Mouse (Mus musculus): ENCODE data around the gene Gm4305. TPM values are rescaled to one million over a fixed set of nuclear protein-coding genes. Genes with fewer than 3 reads are reported as not detected.

The Gm4305 gene
- polyA plus RNA-seq (2012; rRNA removed), result not detected in 2 replicates

DNA sequence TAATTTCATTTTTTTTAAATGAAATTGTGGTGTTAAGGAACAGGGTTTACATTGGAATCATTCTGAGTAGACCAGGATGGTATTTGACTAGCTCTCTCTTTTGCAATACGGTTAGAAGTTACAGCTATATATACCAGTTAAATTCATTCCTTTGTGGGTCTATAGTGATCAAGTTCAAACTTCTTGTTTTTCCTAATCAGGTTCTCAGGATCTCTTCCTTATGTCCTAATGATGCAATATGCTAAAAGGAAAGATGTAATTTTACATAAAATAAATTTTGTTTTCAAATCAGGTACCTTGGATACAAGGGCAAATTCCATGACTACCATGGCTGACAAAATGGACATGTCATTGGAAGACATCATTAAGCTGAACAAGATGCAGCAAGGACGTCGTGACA lies at the start of gene Gm4305:
Gene Gm4305, plus strand, starts transcription at position 301 of the 400 bp plus-strand sequence.

DNA sequence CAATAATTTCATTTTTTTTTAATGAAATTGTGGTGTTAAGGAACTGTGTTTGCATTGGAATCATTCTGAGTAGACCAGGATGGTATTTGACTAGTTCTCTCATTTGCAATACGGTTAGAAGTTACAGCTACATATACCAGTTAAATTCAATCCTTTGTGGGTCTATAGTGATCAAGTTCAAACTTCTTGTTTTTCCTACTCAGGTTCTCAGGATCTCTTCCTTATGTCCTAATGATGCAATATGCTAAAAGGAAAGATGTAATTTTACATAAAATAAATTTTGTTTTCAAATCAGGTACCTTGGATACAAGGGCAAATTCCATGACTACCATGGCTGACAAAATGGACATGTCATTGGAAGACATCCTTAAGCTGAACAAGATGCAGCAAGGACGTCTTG lies 15.5 kb upstream of the Gm4305 start, which contains the start of gene Gm4301:
Gene Gm4301, plus strand, starts transcription at position 301 of the 400 bp plus-strand sequence.

DNA sequence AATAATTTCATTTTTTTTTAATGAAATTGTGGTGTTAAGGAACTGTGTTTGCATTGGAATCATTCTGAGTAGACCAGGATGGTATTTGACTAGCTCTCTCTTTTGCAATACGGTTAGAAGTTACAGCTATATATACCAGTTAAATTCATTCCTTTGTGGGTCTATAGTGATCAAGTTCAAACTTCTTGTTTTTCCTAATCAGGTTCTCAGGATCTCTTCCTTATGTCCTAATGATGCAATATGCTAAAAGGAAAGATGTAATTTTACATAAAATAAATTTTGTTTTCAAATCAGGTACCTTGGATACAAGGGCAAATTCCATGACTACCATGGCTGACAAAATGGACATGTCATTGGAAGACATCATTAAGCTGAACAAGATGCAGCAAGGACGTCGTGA lies 10.4 kb upstream of the Gm4305 start, which contains the start of gene Gm4302:
Gene Gm4302, plus strand, starts transcription at position 301 of the 400 bp plus-strand sequence.

DNA sequence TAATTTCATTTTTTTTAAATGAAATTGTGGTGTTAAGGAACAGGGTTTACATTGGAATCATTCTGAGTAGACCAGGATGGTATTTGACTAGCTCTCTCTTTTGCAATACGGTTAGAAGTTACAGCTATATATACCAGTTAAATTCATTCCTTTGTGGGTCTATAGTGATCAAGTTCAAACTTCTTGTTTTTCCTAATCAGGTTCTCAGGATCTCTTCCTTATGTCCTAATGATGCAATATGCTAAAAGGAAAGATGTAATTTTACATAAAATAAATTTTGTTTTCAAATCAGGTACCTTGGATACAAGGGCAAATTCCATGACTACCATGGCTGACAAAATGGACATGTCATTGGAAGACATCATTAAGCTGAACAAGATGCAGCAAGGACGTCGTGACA lies 5.2 kb upstream of the Gm4305 start, which contains the start of gene Gm4303:
Gene Gm4303, plus strand, starts transcription at position 301 of the 400 bp plus-strand sequence.

DNA sequence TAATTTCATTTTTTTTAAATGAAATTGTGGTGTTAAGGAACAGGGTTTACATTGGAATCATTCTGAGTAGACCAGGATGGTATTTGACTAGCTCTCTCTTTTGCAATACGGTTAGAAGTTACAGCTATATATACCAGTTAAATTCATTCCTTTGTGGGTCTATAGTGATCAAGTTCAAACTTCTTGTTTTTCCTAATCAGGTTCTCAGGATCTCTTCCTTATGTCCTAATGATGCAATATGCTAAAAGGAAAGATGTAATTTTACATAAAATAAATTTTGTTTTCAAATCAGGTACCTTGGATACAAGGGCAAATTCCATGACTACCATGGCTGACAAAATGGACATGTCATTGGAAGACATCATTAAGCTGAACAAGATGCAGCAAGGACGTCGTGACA lies 10.1 kb downstream of the Gm4305 start, which contains the start of gene Gm4307:
Gene Gm4307, plus strand, starts transcription at position 301 of the 400 bp plus-strand sequence.

DNA sequence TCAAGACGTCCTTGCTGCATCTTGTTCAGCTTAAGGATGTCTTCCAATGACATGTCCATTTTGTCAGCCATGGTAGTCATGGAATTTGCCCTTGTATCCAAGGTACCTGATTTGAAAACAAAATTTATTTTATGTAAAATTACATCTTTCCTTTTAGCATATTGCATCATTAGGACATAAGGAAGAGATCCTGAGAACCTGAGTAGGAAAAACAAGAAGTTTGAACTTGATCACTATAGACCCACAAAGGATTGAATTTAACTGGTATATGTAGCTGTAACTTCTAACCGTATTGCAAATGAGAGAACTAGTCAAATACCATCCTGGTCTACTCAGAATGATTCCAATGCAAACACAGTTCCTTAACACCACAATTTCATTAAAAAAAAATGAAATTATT lies 31.6 kb downstream of the Gm4305 start, which contains the start of gene Gm4312:
Gene Gm4312, minus strand, starts transcription at position 101 of the 400 bp plus-strand sequence.

Other genes starting within 250 kb of the Gm4305 start
- not detected in 2 replicates for gene Gm4301, start 15.4 kb upstream of the Gm4305 start, polyA plus RNA-seq (2012; rRNA removed)
- not detected in 2 replicates for gene Gm4302, start 10.3 kb upstream of the Gm4305 start, polyA plus RNA-seq (2012; rRNA removed)
- gene Gm4303, start 5.1 kb upstream of the Gm4305 start, polyA plus RNA-seq (2012; rRNA removed), result not detected in 2 replicates
- not detected in 2 replicates for gene Gm4307, start 10.2 kb downstream of the Gm4305 start, polyA plus RNA-seq (2012; rRNA removed)
- gene Gm4312, start 31.5 kb downstream of the Gm4305 start, polyA plus RNA-seq (2012; rRNA removed), result not detected in 2 replicates
- gene Tmtc3, start 136.3 kb downstream of the Gm4305 start, polyA plus RNA-seq (2012; rRNA removed), result 9.5 and 16.4 TPM in 2 replicates
- 7.7 and 11.5 TPM in 2 replicates for gene Cep290, start 136.5 kb downstream of the Gm4305 start, polyA plus RNA-seq (2012; rRNA removed)
- gene 4930430F08Rik, start 239.3 kb downstream of the Gm4305 start, polyA plus RNA-seq (2012; rRNA removed), result 18.0 and 28.9 TPM in 2 replicates
- not detected in 2 replicates for gene 1700017N19Rik, start 239.4 kb downstream of the Gm4305 start, polyA plus RNA-seq (2012; rRNA removed)

Measured in central nervous system, embryonic 11.5 days (tissue).